Mouse (Mus musculus) brain, adult 10 weeks (tissue): ENCODE data around the gene Rdh11. TPM values are rescaled to one million over a fixed set of nuclear protein-coding genes. Genes with fewer than 3 reads are reported as not detected.

Source experiments
- polyA plus RNA-seq: library from polyadenylated mRNA; stranded (reverse); fragments of 350-450 nt; fragmentation: Illumina TruSeq; extraction: RNeasy Lipid Tissue Mini Kit (QIAGEN cat#74804); gene quantifications from one replicate; pipeline ENCODE4 v1.2.3, GENCODE M21; 2015; ENCODE audit warnings: low read depth, low replicate concordance

The Rdh11 gene
- 29.8 TPM for polyA plus RNA-seq

DNA sequence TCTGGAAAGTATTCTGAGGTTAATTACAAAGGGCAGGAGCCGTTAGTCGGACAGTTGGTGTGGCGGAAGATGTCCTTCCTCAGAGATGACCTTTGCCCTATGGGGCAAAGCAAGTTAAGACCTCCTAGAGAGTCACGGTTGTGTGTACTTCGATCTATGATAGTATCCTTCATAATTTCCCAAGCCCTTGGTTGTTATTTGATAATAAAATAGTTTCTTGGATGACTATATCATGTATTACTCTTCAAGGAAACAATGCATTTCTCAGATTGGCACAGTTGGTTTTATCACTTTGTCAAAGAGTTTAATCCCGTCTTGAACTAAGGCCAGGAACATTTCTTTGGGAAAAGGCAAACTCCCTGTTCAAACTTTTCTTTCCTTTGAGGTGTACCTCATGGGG lies at the start of gene Rdh11:
TSS of gene Rdh11 (minus strand) at position 101 of the 400 bp plus-strand sequence.

GRCm38 (mm10) chr12:79208703-79209464 lies 16.8 kb upstream of the Rdh11 start, which contains the start of gene Rdh12:
Gene Rdh12, plus strand, starts transcription at chr12:79208914.

GRCm38 (mm10) chr12:79172019-79172941 lies 19.8 kb downstream of the Rdh11 start, which contains the start of gene Vti1b:
Gene Vti1b, minus strand, starts transcription at chr12:79172667.

DNA sequence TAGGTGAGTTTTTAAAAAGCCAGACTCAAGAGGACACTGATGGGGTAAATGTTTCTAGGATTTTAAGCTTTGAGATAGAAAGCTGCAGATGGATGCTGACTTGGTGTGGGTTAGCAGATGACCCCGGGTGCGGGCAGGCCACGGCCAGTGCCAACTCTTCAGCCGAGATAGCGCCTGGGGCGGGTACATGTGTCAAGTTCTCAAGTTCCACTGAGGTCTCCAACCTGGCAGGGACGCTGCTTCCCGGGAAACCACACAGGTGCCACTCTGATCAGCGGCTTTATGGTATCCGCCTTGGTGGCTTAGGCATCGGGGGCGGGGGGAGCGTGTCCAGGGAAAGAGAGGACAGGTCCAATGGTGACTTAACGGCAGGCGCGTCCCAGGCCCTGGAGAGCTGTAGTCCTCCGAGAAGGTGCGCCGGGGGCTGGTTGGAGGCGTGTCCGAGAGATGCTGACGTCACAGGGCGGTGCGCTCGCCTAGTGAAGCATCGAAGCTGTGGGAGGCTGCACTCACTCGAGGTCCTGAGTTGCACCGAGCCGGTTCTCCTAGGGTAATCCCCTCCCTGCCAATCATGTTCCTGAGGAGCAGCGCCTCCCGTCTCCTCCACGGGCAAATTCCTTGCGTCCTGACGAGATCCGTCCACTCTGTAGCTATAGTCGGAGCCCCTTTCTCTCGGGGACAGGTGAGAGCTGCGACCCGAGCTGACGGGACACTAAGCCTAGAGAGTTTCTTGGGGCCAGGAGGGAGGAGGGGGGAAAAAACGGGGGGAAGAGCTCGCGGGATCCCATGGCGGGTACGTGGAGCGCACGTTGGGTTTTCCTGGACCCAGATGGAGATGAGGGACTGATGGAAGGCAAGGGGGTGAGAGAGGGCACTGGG lies 61.6 kb downstream of the Rdh11 start, which contains the start of gene Arg2:
TSS of gene Arg2 (plus strand) at position 479 of the 879 bp plus-strand sequence.

Other genes with a start within 250 kb of the Rdh11 start
- 25.4 TPM for gene Tmem229b, start 184.7 kb downstream of the Rdh11 start, polyA plus RNA-seq
- 22.3 TPM for gene Plekhh1, start 163.1 kb downstream of the Rdh11 start, polyA plus RNA-seq
- 14.8 TPM for gene Pigh, start 102.6 kb downstream of the Rdh11 start, polyA plus RNA-seq
- 6.6 TPM for gene Arg2, start 61.5 kb downstream of the Rdh11 start, polyA plus RNA-seq
- gene Vti1b, start 19.6 kb downstream of the Rdh11 start, polyA plus RNA-seq, result 318 TPM
- 3.0 TPM for gene Rdh12, start 16.6 kb upstream of the Rdh11 start, polyA plus RNA-seq
- 11.3 TPM for gene Zfyve26, start 104.0 kb upstream of the Rdh11 start, polyA plus RNA-seq
- 0.40 TPM for gene Rad51b, start 105.0 kb upstream of the Rdh11 start, polyA plus RNA-seq